Mouse (Mus musculus) megakaryocyte, embryonic 14.5 days (primary cell): ENCODE measurements around the gene Mrpl42. TPM values are rescaled to one million over a fixed set of nuclear protein-coding genes. Genes with fewer than 3 reads are reported as not detected.
"Not testable (repeated sequence)": the region's sequence is repeated elsewhere in the genome, so short reads cannot be mapped to it uniquely, and the experiment has no call there.

Source experiments
- H3K27me3 ChIP-seq: replicated peaks from 2 replicates; pipeline ENCODE3; 2012; ENCODE audit warnings: inconsistent platforms
- H3K36me3 ChIP-seq: replicated peaks from 2 replicates; pipeline ENCODE3; 2012; ENCODE audit warnings: low read length, inconsistent platforms, mixed read lengths
- H3K4me1 ChIP-seq: 2 replicates; pipeline ENCODE4 v1.6.1; 2012; ENCODE audit warnings: inconsistent platforms
- H3K4me3 ChIP-seq: replicated peaks from 2 replicates; pipeline ENCODE3; 2012; ENCODE audit warnings: moderate library complexity, mild to moderate bottlenecking, inconsistent platforms
- H3K9me3 ChIP-seq: 2 replicates; pipeline ENCODE4 v1.6.1; 2012; ENCODE audit warnings: inconsistent platforms
- FLI1 ChIP-seq: IDR thresholded peaks from 2 replicates; pipeline ENCODE4 v1.6.1; 2012; ENCODE audit warnings: low read length, inconsistent platforms, mixed read lengths
- GATA1 ChIP-seq: IDR thresholded peaks from 3 replicates; pipeline ENCODE4 v1.6.1; 2012; ENCODE audit warnings: mixed read lengths, low read length, inconsistent platforms, borderline replicate concordance
- polyA plus RNA-seq: library from polyadenylated mRNA; stranded (reverse); fragments of >175 nt; gene quantifications from 2 replicates; pipeline ENCODE4 v1.2.3, GENCODE M21; 2012; ENCODE audit warnings: low replicate concordance; ENCODE audit not compliant: insufficient read depth

Gene Mrpl42
- polyA plus RNA-seq = 10.3 and 16.3 TPM in 2 replicates

- Histone ChIP-seq H3K9me3 (no peaks in the 10 kb centered on the region), H3K36me3 (peaks cover 15% of the 10 kb centered on the region), H3K27me3 (no peaks in the 10 kb centered on the region), H3K4me3 (peak within 1 kb of the TSS; percentile 100), H3K4me1 (peaks cover 18% of the 10 kb centered on the region; the same call in 1 of the 2 replicates)
- TF ChIP-seq FLI1 = no peak
- TF ChIP-seq GATA1 = no peak
These were observed at the start of gene Mrpl42 for GRCm38 (mm10) chr10:95501463-95502081. Mrpl42 (minus strand) TSS chr10:95501940.

DNA sequence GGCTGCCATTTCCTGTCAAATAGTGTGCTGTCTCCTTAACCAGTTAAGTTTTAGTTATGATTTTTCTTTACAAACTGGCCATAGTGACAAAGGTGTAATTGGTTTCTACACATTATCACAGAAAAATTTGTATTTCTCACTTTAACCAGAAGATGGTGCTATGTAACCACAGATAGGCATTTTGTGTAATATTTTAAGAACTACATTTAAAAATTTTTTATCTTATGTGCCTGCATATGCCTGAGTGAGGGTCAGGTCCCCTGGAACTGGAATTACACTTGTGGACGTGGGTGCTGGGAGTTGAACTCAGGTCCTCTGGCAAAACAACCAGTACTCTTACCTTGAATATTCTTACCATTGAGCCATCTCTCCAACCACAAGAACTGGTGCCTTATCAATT is 48.8 kb upstream of the Mrpl42 start:
- TF ChIP-seq GATA1 (no peak), FLI1 (no peak)
- Histone ChIP-seq H3K4me1 (peaks cover 36% of the 10 kb centered on the region), H3K4me3 (no peak overlapping the region), H3K27me3 (no peaks in the 10 kb centered on the region), H3K36me3 (peaks cover 63% of the 10 kb centered on the region), H3K9me3 (no peaks in the 10 kb centered on the region)

- Histone ChIP-seq H3K36me3 (peaks cover 69% of the 10 kb centered on the region), H3K4me1 (peaks cover 24% of the 10 kb centered on the region)
- H3K27me3 ChIP-seq = not testable (repeated sequence)
These were observed 47.3 kb upstream of the Mrpl42 start for GRCm38 (mm10) chr10:95549080-95549479.

DNA sequence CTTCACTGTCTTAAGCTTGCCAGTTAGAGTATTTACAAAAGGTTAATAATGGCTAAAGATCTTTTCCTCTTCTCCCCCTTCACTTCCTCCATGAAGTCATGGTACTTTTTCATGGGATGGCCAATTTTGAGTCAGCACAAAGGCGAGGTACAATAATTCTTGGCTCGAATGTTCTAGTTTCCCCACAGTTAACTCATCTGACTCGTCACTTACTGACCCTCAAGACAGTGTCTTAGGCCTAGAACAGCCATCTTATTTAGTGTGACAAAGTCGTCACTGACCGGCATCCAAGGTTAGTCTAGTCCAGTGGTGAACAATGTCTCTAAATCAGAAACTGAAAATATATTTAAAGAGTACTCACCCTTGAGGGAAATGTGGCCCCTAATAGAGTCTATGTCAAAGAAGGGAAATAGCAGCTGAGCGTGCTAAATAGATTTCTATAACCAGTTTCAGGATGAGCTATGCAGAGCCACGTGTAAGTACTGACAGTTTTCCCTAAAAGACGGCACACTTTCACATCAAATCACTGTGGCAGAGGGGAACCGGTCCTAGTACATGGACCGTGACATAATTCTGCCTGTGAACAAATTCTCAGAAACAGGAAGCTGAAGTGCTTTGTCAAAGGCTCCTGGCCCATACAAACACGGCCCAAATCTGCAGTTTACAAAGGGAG is 46.5 kb upstream of the Mrpl42 start:
- Histone ChIP-seq H3K9me3 (no peaks in the 10 kb centered on the region), H3K4me3 (no peak overlapping the region), H3K4me1 (peaks cover 17% of the 10 kb centered on the region), H3K36me3 (peaks cover 76% of the 10 kb centered on the region), H3K27me3 (no peaks in the 10 kb centered on the region)
- no peak for TF ChIP-seq FLI1

More at GRCm38 (mm10) chr10:95549080-95549479, 47.3 kb upstream of the Mrpl42 start:
- H3K9me3 ChIP-seq, H3K4me3 ChIP-seq: not testable (repeated sequence)

DNA sequence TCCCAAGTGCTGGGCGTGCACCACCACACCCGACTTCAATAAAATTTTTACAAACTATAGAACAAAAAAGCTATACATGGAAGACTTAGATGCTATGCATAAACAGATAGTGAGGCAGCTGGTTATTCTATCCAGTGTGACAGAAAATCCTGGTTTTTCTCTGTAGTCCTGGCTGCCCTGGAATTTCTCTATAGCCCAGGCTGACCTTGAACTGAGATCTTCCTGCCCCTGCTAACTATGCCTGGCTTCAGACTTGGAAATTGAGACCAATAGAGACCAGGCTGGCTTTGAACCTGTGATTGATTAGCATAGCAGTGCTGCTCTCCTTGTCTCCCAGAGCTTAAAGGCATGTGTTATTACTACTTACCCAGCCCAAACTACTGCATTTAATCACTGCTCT is 44.4 kb upstream of the Mrpl42 start:
- Histone ChIP-seq H3K36me3 (peaks cover 88% of the 10 kb centered on the region), H3K4me1 (peaks cover 3% of the 10 kb centered on the region; the same call in 1 of the 2 replicates), H3K27me3 (no peaks in the 10 kb centered on the region), H3K9me3 (no peaks in the 10 kb centered on the region), H3K4me3 (no peak overlapping the region)
- TF ChIP-seq GATA1 (no peak), FLI1 (no peak)

DNA sequence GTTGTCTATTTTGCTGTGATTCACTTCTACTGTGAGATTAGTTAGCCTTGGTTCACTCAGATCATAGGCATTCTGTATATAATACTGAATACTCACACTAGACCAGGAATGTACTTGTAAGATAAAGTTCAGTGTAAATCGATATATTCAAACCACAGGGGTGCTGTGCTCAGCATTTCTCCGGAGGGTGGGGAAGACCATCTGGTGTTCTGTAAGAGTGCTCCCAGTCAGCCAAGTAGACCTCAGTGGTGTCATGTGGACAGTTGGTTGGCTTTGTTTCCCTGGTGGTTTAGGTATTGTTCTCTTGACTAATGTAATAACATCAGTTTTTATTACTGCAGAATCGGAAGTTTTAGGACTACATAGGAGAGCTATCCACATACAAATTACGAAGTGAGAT is 43.3 kb upstream of the Mrpl42 start:
- H3K36me3 ChIP-seq = peaks cover 78% of the 10 kb centered on the region
- TF ChIP-seq FLI1 (no peak), GATA1 (no peak)

GRCm38 (mm10) chr10:95544651-95545050 is 42.9 kb upstream of the Mrpl42 start:
- peaks cover 74% of the 10 kb centered on the region for H3K36me3 ChIP-seq
- no peak for TF ChIP-seq FLI1
- TF ChIP-seq GATA1 = no peak
- H3K9me3 ChIP-seq = no peaks in the 10 kb centered on the region
- no peaks in the 10 kb centered on the region for H3K27me3 ChIP-seq
- H3K4me3 ChIP-seq = no peak overlapping the region
- H3K4me1 ChIP-seq = no peaks in the 10 kb centered on the region; the same call in 1 of the 2 replicates

More for the DNA sequence above, 43.3 kb upstream of the Mrpl42 start:
- H3K4me3 ChIP-seq = no peak overlapping the region
- no peaks in the 10 kb centered on the region for H3K27me3 ChIP-seq
- H3K4me1 ChIP-seq = no peaks in the 10 kb centered on the region
- H3K9me3 ChIP-seq = no peaks in the 10 kb centered on the region

GRCm38 (mm10) chr10:95544004-95544403 is 42.3 kb upstream of the Mrpl42 start:
- TF ChIP-seq GATA1 (no peak), FLI1 (no peak)
- peaks cover 4% of the 10 kb centered on the region for H3K4me1 ChIP-seq
- no peaks in the 10 kb centered on the region for H3K9me3 ChIP-seq
- peaks cover 67% of the 10 kb centered on the region for H3K36me3 ChIP-seq
- no peak overlapping the region for H3K4me3 ChIP-seq
- H3K27me3 ChIP-seq = no peaks in the 10 kb centered on the region

DNA sequence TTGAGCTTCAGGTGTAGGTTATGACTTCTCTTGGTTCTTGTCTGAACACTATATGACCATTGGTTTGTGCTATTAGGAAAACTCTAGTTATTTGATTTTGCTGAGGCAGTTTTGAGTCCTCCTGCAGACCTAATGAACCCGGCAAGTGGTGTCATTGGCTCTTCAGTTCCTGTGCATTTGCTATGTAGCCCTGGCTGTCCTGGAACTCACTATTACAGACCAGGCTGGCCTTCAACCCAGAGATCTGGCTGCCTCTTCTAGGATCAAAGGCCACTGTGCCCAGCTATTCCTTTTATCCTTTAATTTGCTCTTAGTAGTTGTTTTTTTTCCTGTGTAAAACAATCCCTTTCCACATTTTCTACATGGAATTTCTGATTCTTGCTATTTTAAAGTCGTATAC is 41.6 kb upstream of the Mrpl42 start:
- Histone ChIP-seq H3K4me1 (peaks cover 11% of the 10 kb centered on the region), H3K27me3 (no peaks in the 10 kb centered on the region), H3K9me3 (no peaks in the 10 kb centered on the region), H3K4me3 (no peak overlapping the region), H3K36me3 (peaks cover 61% of the 10 kb centered on the region)
- TF ChIP-seq FLI1 (no peak), GATA1 (no peak)

- TF ChIP-seq GATA1 (no peak), FLI1 (no peak)
These were observed 41.2 kb upstream of the Mrpl42 start for GRCm38 (mm10) chr10:95542916-95543315.

More at GRCm38 (mm10) chr10:95542916-95543315, 41.2 kb upstream of the Mrpl42 start:
- Histone ChIP-seq H3K4me3 (no peak overlapping the region), H3K36me3 (peaks cover 56% of the 10 kb centered on the region), H3K4me1 (peaks cover 15% of the 10 kb centered on the region), H3K9me3 (no peaks in the 10 kb centered on the region), H3K27me3 (no peaks in the 10 kb centered on the region)
